Mouse (Mus musculus): Measurements from ENCODE around the gene Parp12.

GRCm38 (mm10) chr6:39050836-39051235 lies 67.3 kb downstream of the Parp12 start:
- TF ChIP-seq CTCF (IDR thresholded peaks at IDR 0.05; ENCODE audit: control insufficient read depth, insufficient read depth, insufficient read length) (no peak), CEBPB (IDR thresholded peaks at IDR 0.05; ENCODE audit: low read depth) (no peak), USF1 (IDR thresholded peaks at IDR 0.05; ENCODE audit: low read depth) (no peak), MYOD1 (IDR thresholded peaks at IDR 0.05; ENCODE audit: control insufficient read depth, insufficient read length, low read depth) (no peak)
